Mouse (Mus musculus): Measurements from ENCODE around the gene Usp31. TPM values are rescaled to one million over a fixed set of nuclear protein-coding genes. Genes with fewer than 3 reads are reported as not detected.
A peak's percentile ranks its signal among the peaks of the same experiment; 100 is the strongest.

Usp31 gene
- total RNA-seq, 2 experiments from 2014 or later: 36.3 to 38.1 TPM

GRCm38 (mm10) chr7:121660705-121661104 is 46.3 kb downstream of the Usp31 start:
- DNase-seq: no peak
- intact Hi-C loops (cut with DNase I): loop anchor here (10.0 kb wide), 1 partner anchor 1016 kb away; no protein-coding TSS in a partner anchor

- intact Hi-C loops (cut with DNase I): no loop called here
- DNase-seq: no peak
Measured at GRCm38 (mm10) chr7:121658866-121659265, 48.2 kb downstream of the Usp31 start.

GRCm38 (mm10) chr7:121654675-121655074 is 52.4 kb downstream of the Usp31 start:
- DNase-seq: no peak
- intact Hi-C loops (cut with DNase I): no loop called here

- no peak for DNase-seq
- intact Hi-C loops (cut with DNase I): no loop called here
Measured at GRCm38 (mm10) chr7:121652629-121653028, 54.4 kb downstream of the Usp31 start.

- no peak for DNase-seq
Measured at GRCm38 (mm10) chr7:121650724-121651123, 56.3 kb downstream of the Usp31 start.

GRCm38 (mm10) chr7:121640998-121641762 is 65.9 kb downstream of the Usp31 start:
- intact Hi-C loops (cut with DNase I): loop anchor here (2.0 kb wide), 1 partner anchor 156 kb away; no protein-coding TSS in a partner anchor
- DNase-seq: peak; percentile 40

More at GRCm38 (mm10) chr7:121650724-121651123, 56.3 kb downstream of the Usp31 start:
- intact Hi-C loops (cut with DNase I): no loop called here

GRCm38 (mm10) chr7:121636732-121637131 is 70.3 kb downstream of the Usp31 start:
- intact Hi-C loops (cut with DNase I): loop anchor here (5.0 to 10.0 kb wide), 2 partner anchors 234 to 552 kb away; partner anchors contain the start of gene Otoa

GRCm38 (mm10) chr7:121634236-121634635 is 72.8 kb downstream of the Usp31 start:
- DNase-seq: no peak
- intact Hi-C loops (cut with DNase I): loop anchor here (10.0 kb wide), 1 partner anchor 549 kb away; the partner anchor contains the start of gene Otoa

More at GRCm38 (mm10) chr7:121636732-121637131, 70.3 kb downstream of the Usp31 start:
- no peak for DNase-seq

- intact Hi-C loops (cut with DNase I): no loop called here
- no peak for DNase-seq
Measured at GRCm38 (mm10) chr7:121622835-121623420, 84.1 kb downstream of the Usp31 start.

- no peak for DNase-seq
- intact Hi-C loops (cut with DNase I): no loop called here
Measured at GRCm38 (mm10) chr7:121622433-121622832, 84.6 kb downstream of the Usp31 start.

- intact Hi-C loops (cut with DNase I): no loop called here
- no peak for DNase-seq
Measured at GRCm38 (mm10) chr7:121601697-121602096, 105.4 kb downstream of the Usp31 start.

- intact Hi-C loops (cut with DNase I): no loop called here
- DNase-seq: peak; percentile 7
Measured at GRCm38 (mm10) chr7:121596401-121596800, 110.7 kb downstream of the Usp31 start.

- DNase-seq: no peak
- intact Hi-C loops (cut with DNase I): no loop called here
Measured at GRCm38 (mm10) chr7:121595496-121595895, 111.6 kb downstream of the Usp31 start.

GRCm38 (mm10) chr7:121595085-121595484 is 112.0 kb downstream of the Usp31 start:
- no peak for DNase-seq
- intact Hi-C loops (cut with DNase I): no loop called here

- no peak for DNase-seq
- intact Hi-C loops (cut with DNase I): no loop called here
Measured at GRCm38 (mm10) chr7:121594623-121595022, 112.4 kb downstream of the Usp31 start.

Other genes starting within 250 kb of the Usp31 start
- not detected for gene Scnn1g, start 27.2 kb upstream of the Usp31 start, total RNA-seq (2021)
- gene Scnn1b, start 157.8 kb upstream of the Usp31 start, total RNA-seq (2021): under 1 TPM in 1 of 2 experiments, not detected in 1; 0.22 TPM

All from left cerebral cortex, postnatal 4 days (tissue).